Comparison of ENCODE assay signal across 8 mouse cellular contexts in the genomic region with DNA sequence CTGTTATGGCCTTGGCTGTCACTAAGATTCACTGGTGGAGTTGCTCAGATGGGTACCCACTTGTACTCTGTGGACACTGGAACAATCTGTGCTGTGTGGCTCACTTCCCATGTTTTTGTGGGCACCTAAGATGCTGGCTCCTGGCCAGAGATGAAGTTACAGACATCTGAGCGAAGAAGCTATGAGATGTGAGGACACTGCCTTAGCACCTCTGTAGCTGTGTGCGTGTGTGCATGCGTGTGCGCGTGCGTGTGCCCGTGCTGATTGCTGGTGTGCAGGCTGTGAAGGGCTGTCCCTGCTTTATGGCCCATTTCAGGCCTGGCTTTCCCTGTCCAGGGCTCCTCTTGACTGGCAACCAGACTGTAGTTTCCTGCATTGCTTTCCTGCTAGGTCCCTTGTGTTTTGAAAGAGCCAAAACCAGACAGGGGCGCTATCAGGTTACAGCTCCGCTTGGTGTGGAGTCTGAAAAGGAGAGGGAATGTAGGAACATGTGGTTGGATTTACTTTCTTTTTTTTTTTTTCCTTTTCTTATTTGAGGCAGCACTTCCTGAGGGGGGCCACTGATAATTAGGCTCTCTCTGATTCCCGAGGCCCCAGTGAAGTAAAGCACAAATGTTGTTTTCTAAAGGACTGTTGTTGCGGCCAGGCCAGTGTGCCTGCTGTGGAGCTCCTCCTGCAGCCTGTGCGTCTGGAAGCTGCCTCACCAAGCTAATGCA. TPM values are rescaled to one million over a fixed set of nuclear protein-coding genes. Genes with fewer than 3 reads are reported as not detected.
DNase-seq lines count a peak whose midpoint lies in the region; ATAC-seq and TF ChIP-seq lines count a peak whose summit lies in the region.

No protein-coding gene starts in this region.

- 42% methylated on average over 12 of the region's 12 CpGs for WGBS in lung, embryonic 16.5 days
- WGBS in forebrain, embryonic 10.5 days = 43% methylated on average over 12 of the region's 12 CpGs
- WGBS in hindbrain, embryonic 12.5 days = 35% methylated on average over 12 of the region's 12 CpGs

- H3K9ac ChIP-seq in lung, embryonic 16.5 days (ENCODE audit: low read length) = no peak overlapping the region
- H3K9ac ChIP-seq in hindbrain, embryonic 12.5 days = no peak overlapping the region

- H3K4me3 ChIP-seq in lung, embryonic 16.5 days (ENCODE audit: low read length) = no peak overlapping the region
- no peak overlapping the region for H3K4me3 ChIP-seq in forebrain, embryonic 10.5 days
- H3K4me3 ChIP-seq in hindbrain, embryonic 12.5 days = no peak overlapping the region
- no peak overlapping the region for H3K4me3 ChIP-seq in myocyte

- no peaks in the 10 kb centered on the region for H3K27me3 ChIP-seq in lung, embryonic 16.5 days (ENCODE audit: control insufficient read depth, insufficient read depth, low read depth, low read length)
- H3K27me3 ChIP-seq in forebrain, embryonic 10.5 days (ENCODE audit: poor library complexity, severe bottlenecking) = no peaks in the 10 kb centered on the region
- H3K27me3 ChIP-seq in hindbrain, embryonic 12.5 days = no peaks in the 10 kb centered on the region
- no peaks in the 10 kb centered on the region for H3K27me3 ChIP-seq in myocyte (ENCODE audit: control insufficient read depth, insufficient read depth, insufficient read length)

- no peak overlapping the region for H3ac ChIP-seq in myocyte (ENCODE audit: control insufficient read depth, insufficient read length)

- H3K9me3 ChIP-seq in lung, embryonic 16.5 days (ENCODE audit: control insufficient read depth, low read length) = no peaks in the 10 kb centered on the region
- no peaks in the 10 kb centered on the region for H3K9me3 ChIP-seq in forebrain, embryonic 10.5 days
- no peaks in the 10 kb centered on the region for H3K9me3 ChIP-seq in hindbrain, embryonic 12.5 days (replicated peaks)

- no peak for TF ChIP-seq POLR2A in myocyte (IDR thresholded peaks at IDR 0.05; ENCODE audit: insufficient read length, low read depth)

- H3K36me3 ChIP-seq in lung, embryonic 16.5 days (ENCODE audit: control insufficient read depth, insufficient read depth, low read length) = no peaks in the 10 kb centered on the region
- H3K36me3 ChIP-seq in forebrain, embryonic 10.5 days (replicated peaks) = no peaks in the 10 kb centered on the region
- H3K36me3 ChIP-seq in hindbrain, embryonic 12.5 days = no peaks in the 10 kb centered on the region
- H3K36me3 ChIP-seq in myocyte (ENCODE audit: control insufficient read depth, insufficient read depth) = no peaks in the 10 kb centered on the region

- 0 out of 2 replicates have a peak, but pooled peaks have one; percentile 24 for ATAC-seq in lung, embryonic 16.5 days (ENCODE audit: low read depth)
- ATAC-seq in hindbrain, embryonic 12.5 days (ENCODE audit: low FRiP score) = no peak

- DNase-seq in lung, postnatal 14 days = no peak
- DNase-seq in forebrain, embryonic 10.5 days (ENCODE audit: extremely low spot score, low spot score) = peak; percentile 60
- no peak for DNase-seq in natural killer cell, adult 2 months (ENCODE audit: low spot score in 2 of 2)
- no peak for DNase-seq in cerebellum, adult 8-10 months
- no peak for DNase-seq in B cell, adult 2 months

- peak overlapping the region; percentile 45; the same call in 1 of the 2 replicates for H3K27ac ChIP-seq in lung, embryonic 16.5 days (ENCODE audit: low read length)
- H3K27ac ChIP-seq in forebrain, embryonic 10.5 days = peak overlapping the region; percentile 83
- H3K27ac ChIP-seq in hindbrain, embryonic 12.5 days = peak overlapping the region; percentile 79

- peaks cover 60% of the 10 kb centered on the region for H3K4me1 ChIP-seq in lung, embryonic 16.5 days (replicated peaks; ENCODE audit: control insufficient read depth, insufficient read depth, low read length)
- peaks cover 93% of the 10 kb centered on the region for H3K4me1 ChIP-seq in forebrain, embryonic 10.5 days
- H3K4me1 ChIP-seq in hindbrain, embryonic 12.5 days = peaks cover 71% of the 10 kb centered on the region

- no peak overlapping the region for H3K4me2 ChIP-seq in lung, embryonic 16.5 days (ENCODE audit: low read depth, low read length)
- 0 out of 2 replicates have a peak overlapping the region, but pooled peaks have one; percentile 11 for H3K4me2 ChIP-seq in hindbrain, embryonic 12.5 days (replicated peaks)
- H3K4me2 ChIP-seq in myocyte (ENCODE audit: low read depth) = peak overlapping the region; percentile 28

- no peaks in the 10 kb centered on the region for H3K79me2 ChIP-seq in myocyte (ENCODE audit: control insufficient read depth, insufficient read depth)

TF ChIP-seq in myocyte, 11 proteins besides CTCF, POLR2A, EP300 and RAD21:
- TF ChIP-seq MAX (IDR thresholded peaks at IDR 0.05; ENCODE audit: low read depth) (no peak), TCF3 (IDR thresholded peaks at IDR 0.05; ENCODE audit: insufficient read length, low read depth) (no peak), MYOG (IDR thresholded peaks at IDR 0.05; ENCODE audit: control insufficient read depth in 1 of 3, insufficient read depth in 1 of 3, insufficient read length in 2 of 3, low read depth in 2 of 3) (no peak), SRF (IDR thresholded peaks at IDR 0.05; ENCODE audit: control insufficient read depth, insufficient read length, low read depth) (no peak), TCF12 (IDR thresholded peaks at IDR 0.05; ENCODE audit: insufficient read depth, poor library complexity, severe bottlenecking) (no peak), CEBPB (IDR thresholded peaks at IDR 0.05; ENCODE audit: insufficient read depth, poor library complexity, severe bottlenecking) (no peak), E2F4 (IDR thresholded peaks at IDR 0.05; ENCODE audit: insufficient read depth) (no peak), REST (IDR thresholded peaks at IDR 0.05; ENCODE audit: insufficient read depth, insufficient read length) (no peak), MYOD1 (IDR thresholded peaks at IDR 0.05; ENCODE audit: control insufficient read depth in 1 of 3, insufficient read length in 2 of 3, low read depth in 2 of 3) (no peak), USF1 (IDR thresholded peaks at IDR 0.05; ENCODE audit: low read depth) (no peak), POLR2AphosphoS2 (IDR thresholded peaks at IDR 0.05; ENCODE audit: insufficient read length, low read depth) (no peak)

RNA-seq across cellular contexts. Expression of a gene that starts 21.3 kb away (rescaled TPM):
- polyA plus RNA-seq in lung, embryonic 16.5 days (2015; fragmentation: Nextera tagmentation; extraction: Ambion mirVana) = 40.5 and 40.6 TPM in 2 replicates
- 24.3 and 25.4 TPM in 2 replicates for polyA plus RNA-seq in forebrain, embryonic 10.5 days (2016; fragmentation: Nextera tagmentation; extraction: Ambion mirVana)
- 61.9 and 66.4 TPM in 2 replicates for polyA plus RNA-seq in hindbrain, embryonic 12.5 days (2016; fragmentation: Nextera tagmentation; extraction: Ambion mirVana)
- polyA plus RNA-seq in myocyte (2012; fragmentation: generic; extraction: Trizol) = 8.9 TPM
